14 mouse cellular contexts compared by ENCODE assay signal in genomic region chr10:117126233-117126632, GRCm38 (mm10). TPM values are rescaled to one million over a fixed set of nuclear protein-coding genes. Genes with fewer than 3 reads are reported as not detected.
A peak's percentile ranks its signal among the peaks of the same experiment; 100 is the strongest.
DNase-seq lines count a peak whose midpoint lies in the region; ATAC-seq and TF ChIP-seq lines count a peak whose summit lies in the region.
"Had no signal": no experiment of that assay in that cellular context is flagged by ENCODE, and none has a peak within 500 bp of the region (broad histone marks: within the 10 kb centered on the region; RNA-seq: fewer than 3 reads in every experiment).

No protein-coding gene starts in this region.

- no peak for TF ChIP-seq CTCF in intestine, postnatal 0 days (IDR thresholded peaks at IDR 0.05; ENCODE audit: low read depth)

- H3K27ac ChIP-seq in heart, embryonic 12.5 days (ENCODE audit: poor library complexity, severe bottlenecking) = peak overlapping the region; percentile 86
- H3K27ac ChIP-seq in intestine, embryonic 16.5 days (ENCODE audit: low read length) = no peak overlapping the region
- H3K27ac ChIP-seq in intestine, postnatal 0 days (ENCODE audit: low read depth, low read length) = no peak overlapping the region
- 0 out of 2 replicates have a peak overlapping the region, but pooled peaks have one; percentile 9 for H3K27ac ChIP-seq in neural tube, embryonic 13.5 days (replicated peaks)
- H3K27ac ChIP-seq in neural tube, embryonic 15.5 days (replicated peaks) = no peak overlapping the region

- DNase-seq in heart, adult 18-20 months = no peak
- no peak for DNase-seq in embryo, embryonic 10 days (ENCODE audit: low spot score)
- DNase-seq: cerebellum, adult 9-11 months; kidney, adult 11 months; lung, postnatal 10 days; right cerebral cortex, postnatal 25 days; thymus, postnatal 4 days had no signal

- 0 out of 2 replicates have a peak overlapping the region, but pooled peaks have one; percentile 4 for H3K4me2 ChIP-seq in heart, embryonic 12.5 days
- H3K4me2 ChIP-seq in intestine, embryonic 16.5 days (ENCODE audit: low read depth, low read length) = no peak overlapping the region
- H3K4me2 ChIP-seq in intestine, postnatal 0 days (replicated peaks; ENCODE audit: low read depth) = no peak overlapping the region
- no peak overlapping the region for H3K4me2 ChIP-seq in neural tube, embryonic 13.5 days
- H3K4me2 ChIP-seq in neural tube, embryonic 15.5 days = no peak overlapping the region

- WGBS in heart, embryonic 12.5 days = 59% methylated on average over 4 of the region's 4 CpGs
- 81% methylated on average over 4 of the region's 4 CpGs for WGBS in intestine, embryonic 16.5 days
- 65% methylated on average over 4 of the region's 4 CpGs for WGBS in intestine, postnatal 0 days
- WGBS in neural tube, embryonic 13.5 days = 52% methylated on average over 4 of the region's 4 CpGs
- 44% methylated on average over 4 of the region's 4 CpGs for WGBS in neural tube, embryonic 15.5 days

- no peaks in the 10 kb centered on the region for H3K27me3 ChIP-seq in heart, embryonic 12.5 days (replicated peaks)
- H3K27me3 ChIP-seq in intestine, embryonic 16.5 days (replicated peaks; ENCODE audit: control insufficient read depth, insufficient read depth, low read length) = no peaks in the 10 kb centered on the region
- no peaks in the 10 kb centered on the region for H3K27me3 ChIP-seq in intestine, postnatal 0 days (replicated peaks; ENCODE audit: control insufficient read depth, insufficient read depth, low read length)
- no peaks in the 10 kb centered on the region for H3K27me3 ChIP-seq in neural tube, embryonic 13.5 days
- no peaks in the 10 kb centered on the region for H3K27me3 ChIP-seq in neural tube, embryonic 15.5 days (replicated peaks)

- H3K9me3 ChIP-seq in heart, embryonic 12.5 days (replicated peaks) = no peaks in the 10 kb centered on the region
- no peaks in the 10 kb centered on the region for H3K9me3 ChIP-seq in intestine, embryonic 16.5 days (ENCODE audit: control insufficient read depth, low read length)
- H3K9me3 ChIP-seq in intestine, postnatal 0 days (ENCODE audit: control insufficient read depth) = no peaks in the 10 kb centered on the region
- no peaks in the 10 kb centered on the region for H3K9me3 ChIP-seq in neural tube, embryonic 13.5 days
- H3K9me3 ChIP-seq in neural tube, embryonic 15.5 days (replicated peaks) = no peaks in the 10 kb centered on the region

- H3K4me1 ChIP-seq in heart, embryonic 12.5 days (replicated peaks) = peaks cover 33% of the 10 kb centered on the region
- H3K4me1 ChIP-seq in intestine, embryonic 16.5 days (ENCODE audit: control insufficient read depth, insufficient read depth, low read length) = peaks cover 9% of the 10 kb centered on the region
- H3K4me1 ChIP-seq in intestine, postnatal 0 days (replicated peaks; ENCODE audit: control insufficient read depth, insufficient read depth, low read length) = peaks cover 1% of the 10 kb centered on the region; the same call in 1 of the 2 replicates
- peaks cover 15% of the 10 kb centered on the region for H3K4me1 ChIP-seq in neural tube, embryonic 13.5 days (replicated peaks)
- 0 out of 2 replicates have a peak, but pooled peaks cover 3% of the 10 kb centered on the region for H3K4me1 ChIP-seq in neural tube, embryonic 15.5 days

- H3K4me3 ChIP-seq in heart, embryonic 12.5 days = no peak overlapping the region
- no peak overlapping the region for H3K4me3 ChIP-seq in intestine, embryonic 16.5 days (ENCODE audit: low read length)
- H3K4me3 ChIP-seq in intestine, postnatal 0 days (ENCODE audit: low read depth, low read length) = no peak overlapping the region
- no peak overlapping the region for H3K4me3 ChIP-seq in neural tube, embryonic 13.5 days
- H3K4me3 ChIP-seq in neural tube, embryonic 15.5 days (replicated peaks) = no peak overlapping the region

- no peak overlapping the region for H3K9ac ChIP-seq in heart, embryonic 12.5 days
- H3K9ac ChIP-seq in intestine, embryonic 16.5 days (ENCODE audit: low read depth, low read length) = 0 out of 2 replicates have a peak overlapping the region, but pooled peaks have one; percentile 16
- H3K9ac ChIP-seq in intestine, postnatal 0 days (ENCODE audit: low read depth, low read length) = no peak overlapping the region
- no peak overlapping the region for H3K9ac ChIP-seq in neural tube, embryonic 13.5 days
- H3K9ac ChIP-seq in neural tube, embryonic 15.5 days (replicated peaks) = no peak overlapping the region

- ATAC-seq in heart, embryonic 12.5 days (ENCODE audit: insufficient number of reproducible peaks, low FRiP score) = no peak
- no peak for ATAC-seq in intestine, embryonic 16.5 days
- ATAC-seq in intestine, postnatal 0 days = no peak
- ATAC-seq in neural tube, embryonic 13.5 days (ENCODE audit: low read depth) = no peak
- ATAC-seq in neural tube, embryonic 15.5 days (ENCODE audit: low FRiP score) = no peak
- ATAC-seq: forebrain, embryonic 16.5 days; hindbrain, embryonic 16.5 days had no signal

- H3K36me3 ChIP-seq in heart, embryonic 12.5 days = peaks cover 7% of the 10 kb centered on the region; the same call in 1 of the 2 replicates
- no peaks in the 10 kb centered on the region for H3K36me3 ChIP-seq in intestine, embryonic 16.5 days (ENCODE audit: control insufficient read depth, insufficient read depth, low read length)
- no peaks in the 10 kb centered on the region for H3K36me3 ChIP-seq in intestine, postnatal 0 days (ENCODE audit: control insufficient read depth, insufficient read depth)
- H3K36me3 ChIP-seq in neural tube, embryonic 13.5 days = 0 out of 2 replicates have a peak, but pooled peaks cover 4% of the 10 kb centered on the region
- H3K36me3 ChIP-seq in neural tube, embryonic 15.5 days = no peaks in the 10 kb centered on the region

RNA-seq across cellular contexts. Expression of gene Frs2, which starts 22.1 kb away (rescaled TPM):
- polyA plus RNA-seq in heart, embryonic 12.5 days (2016; fragmentation: Nextera tagmentation; extraction: Ambion mirVana) = 23.4 and 25.0 TPM in 2 replicates
- 10 to 100 TPM; 15.3 to 16.4 TPM for total RNA-seq in heart, adult 18-20 months (2021)
- polyA plus RNA-seq in intestine, embryonic 16.5 days (2015; fragmentation: Nextera tagmentation; extraction: Ambion mirVana) = 13.9 and 15.6 TPM in 2 replicates
- polyA plus RNA-seq in intestine, postnatal 0 days (2015; fragmentation: Nextera tagmentation; extraction: Ambion mirVana) = 17.9 and 18.5 TPM in 2 replicates
- 20.9 and 27.1 TPM in 2 replicates for polyA plus RNA-seq in neural tube, embryonic 13.5 days (2015; fragmentation: Nextera tagmentation; extraction: Ambion mirVana)
- polyA plus RNA-seq in neural tube, embryonic 15.5 days (2015; fragmentation: Nextera tagmentation; extraction: Ambion mirVana) = 19.7 and 21.4 TPM in 2 replicates

Comparison
In these comparisons a context has a peak if more than half of its experiments do, and no peak if none do; other contexts are left out.
1. H3K27ac ChIP-seq: peak in heart, embryonic 12.5 days (single experiment) and neural tube, embryonic 13.5 days (single experiment); none in intestine, embryonic 16.5 days (single experiment), intestine, postnatal 0 days (single experiment) and neural tube, embryonic 15.5 days (single experiment).